Comparison of ENCODE assay signal across 8 mouse cellular contexts in genomic region chr9:28403831-28404562, GRCm38 (mm10).
DNase-seq lines count a peak whose midpoint lies in the region; ATAC-seq and TF ChIP-seq lines count a peak whose summit lies in the region.

No protein-coding gene starts in this region.

- peak overlapping the region; percentile 64 for H3K4me3 ChIP-seq in gastrocnemius, adult 2 months
- H3K4me3 ChIP-seq in forebrain, embryonic 13.5 days: peak overlapping the region; percentile 61
- peak overlapping the region; percentile 68 for H3K4me3 ChIP-seq in hindbrain, embryonic 16.5 days (ENCODE audit: low read length)
- H3K4me3 ChIP-seq in limb, embryonic 12.5 days (replicated peaks): peak overlapping the region; percentile 58
- peak overlapping the region; percentile 61 for H3K4me3 ChIP-seq in olfactory bulb, adult 2 months (ENCODE audit: insufficient read depth, low read depth, low read length)

- under 1% methylated on average over 30 of the region's 30 CpGs for whole genome bisulfite sequencing in forebrain, embryonic 13.5 days
- 1% methylated on average over 30 of the region's 30 CpGs for WGBS in hindbrain, embryonic 16.5 days
- WGBS in limb, embryonic 12.5 days: 2% methylated on average over 30 of the region's 30 CpGs
- 3% methylated on average over 30 of the region's 30 CpGs for WGBS in olfactory bulb, adult 2 months

- H3K27me3 ChIP-seq in forebrain, embryonic 13.5 days: peaks cover 10% of the 10 kb centered on the region; the same call in 1 of the 2 replicates
- H3K27me3 ChIP-seq in hindbrain, embryonic 16.5 days (replicated peaks; ENCODE audit: control insufficient read depth, insufficient read depth, low read length): no peaks in the 10 kb centered on the region
- peaks cover 47% of the 10 kb centered on the region for H3K27me3 ChIP-seq in limb, embryonic 12.5 days

- no peaks in the 10 kb centered on the region for H3K9me3 ChIP-seq in forebrain, embryonic 13.5 days (replicated peaks)
- no peaks in the 10 kb centered on the region for H3K9me3 ChIP-seq in hindbrain, embryonic 16.5 days (ENCODE audit: control insufficient read depth, low read length)
- H3K9me3 ChIP-seq in limb, embryonic 12.5 days: no peaks in the 10 kb centered on the region

- DNase-seq in gastrocnemius, adult 2 months: peak; percentile 16
- DNase-seq in gastrocnemius, adult 8-10 months (ENCODE audit: low spot score in 2 of 2): no peak
- no peak for DNase-seq in adipocyte (ENCODE audit: low spot score)

- H3K9ac ChIP-seq in forebrain, embryonic 13.5 days: peak overlapping the region; percentile 72
- peak overlapping the region; percentile 75 for H3K9ac ChIP-seq in hindbrain, embryonic 16.5 days (ENCODE audit: low read depth, low read length)
- peak overlapping the region; percentile 50; the same call in 1 of the 2 replicates for H3K9ac ChIP-seq in limb, embryonic 12.5 days (replicated peaks)

- TF ChIP-seq CTCF in gastrocnemius, adult 2 months (IDR thresholded peaks at IDR 0.05): peak; percentile 32; the same call in 1 of the 2 replicates
- peak; percentile 45; the same call in 1 of the 2 replicates for TF ChIP-seq CTCF in olfactory bulb, adult 2 months (IDR thresholded peaks at IDR 0.05; ENCODE audit: insufficient read depth, low read depth, low read length)

- intact Hi-C loops in gastrocnemius, adult 2 months (cut with DNase I): loop anchor here (10.0 kb wide), 1 partner anchor 139 kb away; no protein-coding TSS in a partner anchor

- H3K4me2 ChIP-seq in forebrain, embryonic 13.5 days: peak overlapping the region; percentile 99
- H3K4me2 ChIP-seq in hindbrain, embryonic 16.5 days (ENCODE audit: low read length): peak overlapping the region; percentile 98
- peak overlapping the region; percentile 99 for H3K4me2 ChIP-seq in limb, embryonic 12.5 days

- peaks cover 19% of the 10 kb centered on the region for H3K4me1 ChIP-seq in forebrain, embryonic 13.5 days
- H3K4me1 ChIP-seq in hindbrain, embryonic 16.5 days (ENCODE audit: control insufficient read depth, insufficient read depth, low read depth, low read length): peaks cover 10% of the 10 kb centered on the region
- peaks cover 6% of the 10 kb centered on the region for H3K4me1 ChIP-seq in limb, embryonic 12.5 days (replicated peaks)
- H3K4me1 ChIP-seq in olfactory bulb, adult 2 months (ENCODE audit: control insufficient read depth, insufficient read depth, low read length): peaks cover 9% of the 10 kb centered on the region

- ATAC-seq in cerebellum, adult (ENCODE audit: insufficient number of reproducible peaks, low FRiP score, low TSS enrichment): peak; percentile 71
- peak; percentile 65 for ATAC-seq in forebrain, embryonic 13.5 days
- ATAC-seq in hindbrain, embryonic 16.5 days: peak; percentile 77
- no peak for ATAC-seq in limb, embryonic 12.5 days (ENCODE audit: insufficient number of reproducible peaks, insufficient read depth, low FRiP score, low TSS enrichment, low read depth)

- TF ChIP-seq POLR2A in olfactory bulb, adult 2 months (IDR thresholded peaks at IDR 0.05; ENCODE audit: insufficient read depth, low read depth, low read length): no peak; the same call in 1 of the 2 replicates

- no peaks in the 10 kb centered on the region for H3K36me3 ChIP-seq in forebrain, embryonic 13.5 days (ENCODE audit: poor library complexity, severe bottlenecking)
- H3K36me3 ChIP-seq in hindbrain, embryonic 16.5 days (ENCODE audit: control insufficient read depth, insufficient read depth, low read length): no peaks in the 10 kb centered on the region
- H3K36me3 ChIP-seq in limb, embryonic 12.5 days: no peaks in the 10 kb centered on the region

- H3K27ac ChIP-seq in gastrocnemius, adult 2 months: peak overlapping the region; percentile 53
- H3K27ac ChIP-seq in forebrain, embryonic 13.5 days: peak overlapping the region; percentile 19; the same call in 1 of the 2 replicates
- H3K27ac ChIP-seq in hindbrain, embryonic 16.5 days (ENCODE audit: low read depth, low read length): peak overlapping the region; percentile 59
- no peak overlapping the region for H3K27ac ChIP-seq in limb, embryonic 12.5 days
- H3K27ac ChIP-seq in olfactory bulb, adult 2 months (ENCODE audit: insufficient read depth, low read depth, low read length): peak overlapping the region; percentile 56
